Mouse (Mus musculus) CD4-positive, CD25-positive, alpha-beta regulatory T cell, adult 9 weeks (primary cell): Measurements from ENCODE around the gene Grm1. TPM values are rescaled to one million over a fixed set of nuclear protein-coding genes. Genes with fewer than 3 reads are reported as not detected.

Source experiments
- polyA plus RNA-seq: library from polyadenylated mRNA; unstranded; fragments of 100-300 nt; shearing (Covaris generic); gene quantifications from one replicate; pipeline ENCODE4 v1.2.1, GENCODE M21; 2017

The Grm1 gene
- not detected for polyA plus RNA-seq

DNA sequence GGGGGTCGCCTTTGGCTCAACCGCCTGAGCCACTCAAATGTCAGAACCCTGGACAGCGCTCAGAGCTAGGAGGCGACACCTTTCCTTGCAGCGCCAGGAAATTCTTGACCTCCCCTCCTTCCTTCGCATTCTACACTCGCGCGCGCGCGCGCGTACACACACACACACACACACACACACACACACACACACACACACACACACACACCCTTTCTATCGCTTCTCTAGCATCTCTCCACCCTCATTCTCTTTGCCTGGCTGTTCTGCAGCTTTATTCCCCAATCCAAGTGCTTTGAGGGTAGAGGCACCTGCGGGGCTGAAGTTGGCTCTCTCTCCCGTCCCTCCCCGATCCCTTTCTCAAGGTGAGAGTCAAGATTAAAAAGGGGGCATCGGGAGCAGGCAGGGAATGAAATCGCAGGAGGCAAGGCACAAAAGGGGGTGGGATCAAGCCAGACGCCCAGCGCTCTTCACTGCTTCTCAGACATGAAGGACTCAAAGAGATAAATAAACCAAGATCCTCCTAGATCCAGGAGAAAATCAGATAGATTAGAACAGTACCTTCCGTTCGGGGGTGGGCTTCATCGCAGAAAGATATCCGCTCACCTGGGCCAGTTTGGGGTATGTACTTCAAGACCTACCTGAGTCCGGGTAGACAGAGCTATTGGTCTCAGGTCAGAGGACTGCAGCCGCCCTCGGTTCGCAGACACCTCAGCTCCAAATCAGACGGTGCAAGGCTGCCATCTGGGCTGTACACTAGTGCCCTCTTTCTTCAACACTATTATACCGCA lies at the start of gene Grm1:
Gene Grm1 (minus strand): TSS at position 746 of the 788 bp plus-strand sequence.

DNA sequence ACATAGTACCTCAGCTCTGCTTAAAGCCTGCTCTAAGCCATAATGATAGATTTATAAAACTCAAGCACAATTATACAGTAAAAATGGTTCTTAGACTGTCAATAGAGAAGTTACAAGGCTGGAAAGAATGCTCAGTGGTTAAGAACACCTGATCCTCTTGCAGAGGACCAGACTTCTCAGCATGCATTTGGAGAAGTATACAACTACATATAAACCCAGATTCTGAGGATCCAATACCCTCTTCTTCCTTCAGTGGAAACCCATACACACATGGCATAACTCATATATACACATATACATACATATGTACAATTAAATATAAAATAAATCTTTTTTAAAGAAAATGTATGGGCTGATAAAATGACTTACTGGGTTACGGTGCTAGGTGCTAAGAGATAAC lies 401.1 kb downstream of the Grm1 start, which contains the start of gene Gm10944:
Gene Gm10944 (plus strand): TSS at position 301 of the 400 bp plus-strand sequence.

Other genes starting within 250 kb of the Grm1 start
- gene Shprh, start 67.1 kb upstream of the Grm1 start, polyA plus RNA-seq = 71.1 TPM
- 1.7 TPM for gene Fbxo30, start 199.0 kb upstream of the Grm1 start, polyA plus RNA-seq